Mouse (Mus musculus) CH12.LX (cell line): ENCODE measurements around the gene Paf1. TPM values are rescaled to one million over a fixed set of nuclear protein-coding genes. Genes with fewer than 3 reads are reported as not detected.

Experiments used
- DNase-seq: peaks from one replicate; pipeline ENCODE4 v3.0.0-alpha.2; 2013; ENCODE audit errors: extremely low read depth
- H3K27ac ChIP-seq: 2 replicates; pipeline ENCODE4 v1.5.1; 2012; ENCODE audit warnings: low read depth, mild to moderate bottlenecking, control low read depth, moderate library complexity; ENCODE audit not compliant: insufficient read depth
- H3K27me3 ChIP-seq: replicated peaks from 2 replicates; pipeline ENCODE3; 2012; ENCODE audit warnings: inconsistent platforms
- H3K36me3 ChIP-seq, 2 experiments: replicated peaks in 1 of 2; 2 replicates each; pipeline versions ENCODE3 to v1.6.1; 2012; ENCODE audit warnings: inconsistent platforms in 1 of 2, low read length in 1 of 2, mild to moderate bottlenecking in 1 of 2, mixed read lengths in 1 of 2, moderate library complexity in 1 of 2; ENCODE audit not compliant: control insufficient read depth in 1 of 2, insufficient read depth in 1 of 2
- H3K4me1 ChIP-seq, 2 experiments: 2 replicates each; pipeline ENCODE4 v1.6.1; 2012; ENCODE audit warnings: inconsistent platforms in 1 of 2, moderate library complexity in 1 of 2; ENCODE audit not compliant: insufficient read depth in 2 of 2, control insufficient read depth in 1 of 2
- H3K4me2 ChIP-seq: 2 replicates; pipeline ENCODE4 v1.6.1; 2012; ENCODE audit warnings: low read depth, mild to moderate bottlenecking, control low read depth; ENCODE audit not compliant: poor library complexity, insufficient read depth, severe bottlenecking
- H3K4me3 ChIP-seq, 3 experiments: fragments of 150-350 bp in 1 of 3; sonication (generic) in 1 of 3; replicated peaks in 1 of 3; 2 replicates each; pipeline versions ENCODE3 to v1.5.1; 2011 to 2012; ENCODE audit warnings: low read depth in 2 of 3, low read length in 2 of 3, mild to moderate bottlenecking in 2 of 3, moderate library complexity in 2 of 3, control low read depth in 1 of 3, improper control_type of control experiment in 1 of 3, inconsistent platforms in 1 of 3, mixed read lengths in 1 of 3; ENCODE audit not compliant: poor library complexity in 1 of 3
- H3K79me2 ChIP-seq: replicated peaks from 2 replicates; pipeline ENCODE4 v1.6.1; 2012; ENCODE audit warnings: mild to moderate bottlenecking, moderate library complexity; ENCODE audit not compliant: control insufficient read depth, poor library complexity, insufficient read depth, severe bottlenecking; ENCODE audit errors: extremely low read depth
- H3K9ac ChIP-seq: 2 replicates; pipeline ENCODE4 v1.6.1; 2012; ENCODE audit warnings: low read depth, mild to moderate bottlenecking, control low read depth, moderate library complexity; ENCODE audit not compliant: insufficient read depth
- H3K9me3 ChIP-seq: replicated peaks from 2 replicates; pipeline ENCODE3; 2012; ENCODE audit warnings: low read length, inconsistent platforms, mixed read lengths
- BHLHE40 ChIP-seq: IDR thresholded peaks from 2 replicates; pipeline ENCODE4 v1.6.1; 2011; ENCODE audit warnings: mild to moderate bottlenecking, low read depth, low read length, improper control_type of control experiment
- CHD1 ChIP-seq: IDR thresholded peaks from 2 replicates; pipeline ENCODE4 v1.6.1; 2012; ENCODE audit warnings: low read depth, low read length, improper control_type of control experiment, inconsistent platforms
- CTCF ChIP-seq, 2 experiments: IDR thresholded peaks in 1 of 2; conservative IDR thresholded peaks in 1 of 2; 2 replicates each; pipeline ENCODE4 v1.5.1; 2011 to 2012; ENCODE audit warnings: low read depth in 2 of 2, low read length in 2 of 2, improper control_type of control experiment in 1 of 2, inconsistent platforms in 1 of 2, mild to moderate bottlenecking in 1 of 2, moderate library complexity in 1 of 2
- ELF1 ChIP-seq: IDR thresholded peaks from 2 replicates; pipeline ENCODE4 v1.6.1; 2014; ENCODE audit warnings: low read depth, mild to moderate bottlenecking, inconsistent platforms, low read length, improper control_type of control experiment
- ETS1 ChIP-seq: conservative IDR thresholded peaks from 2 replicates; pipeline ENCODE4 v1.6.1; 2012; ENCODE audit warnings: low read depth, mild to moderate bottlenecking, inconsistent platforms, low read length, improper control_type of control experiment, moderate library complexity
- GABPA ChIP-seq: IDR thresholded peaks from 2 replicates; pipeline ENCODE4 v1.6.1; 2012; ENCODE audit warnings: low read depth, low read length, improper control_type of control experiment, inconsistent platforms; ENCODE audit not compliant: insufficient replicate concordance
- IRF4 ChIP-seq: IDR thresholded peaks from 2 replicates; pipeline ENCODE4 v1.6.1; 2014; ENCODE audit warnings: low read depth, mild to moderate bottlenecking, inconsistent platforms, low read length, improper control_type of control experiment
- JUND ChIP-seq: conservative IDR thresholded peaks from 2 replicates; pipeline ENCODE4 v1.6.1; 2011; ENCODE audit warnings: low read depth, low read length, improper control_type of control experiment
- MAX ChIP-seq: IDR thresholded peaks from 2 replicates; pipeline ENCODE4 v1.6.1; 2011; ENCODE audit warnings: low read length, improper control_type of control experiment
- MAZ ChIP-seq: IDR thresholded peaks from 2 replicates; pipeline ENCODE4 v1.6.1; 2012; ENCODE audit warnings: low read depth, mild to moderate bottlenecking, inconsistent platforms, low read length, improper control_type of control experiment, moderate library complexity
- MEF2A ChIP-seq: IDR thresholded peaks from 2 replicates; pipeline ENCODE4 v1.6.1; 2014; ENCODE audit warnings: low read depth, mild to moderate bottlenecking, inconsistent platforms, low read length, improper control_type of control experiment, borderline replicate concordance
- MXI1 ChIP-seq: IDR thresholded peaks from 2 replicates; pipeline ENCODE4 v1.6.1; 2011; ENCODE audit warnings: mild to moderate bottlenecking, low read depth, low read length, improper control_type of control experiment
- MYC ChIP-seq: IDR thresholded peaks from 2 replicates; pipeline ENCODE4 v1.6.1; 2011; ENCODE audit warnings: low read depth, mild to moderate bottlenecking, improper control_type of control experiment, low read length
- NRF1 ChIP-seq: IDR thresholded peaks from 2 replicates; pipeline ENCODE4 v1.6.1; 2014; ENCODE audit warnings: low read depth, mild to moderate bottlenecking, inconsistent platforms, low read length, improper control_type of control experiment, moderate library complexity
- POLR2A ChIP-seq: IDR thresholded peaks from 2 replicates; pipeline ENCODE4 v1.6.1; 2011; ENCODE audit warnings: low read depth, mild to moderate bottlenecking, improper control_type of control experiment, low read length
- RAD21 ChIP-seq: IDR thresholded peaks from 2 replicates; pipeline ENCODE4 v1.6.1; 2011; ENCODE audit warnings: low read depth, mild to moderate bottlenecking, low read length, improper control_type of control experiment, moderate library complexity
- RCOR1 ChIP-seq: conservative IDR thresholded peaks from 2 replicates; pipeline ENCODE4 v1.6.1; 2012; ENCODE audit warnings: low read depth, mild to moderate bottlenecking, inconsistent platforms, low read length, improper control_type of control experiment
- TBP ChIP-seq: conservative IDR thresholded peaks from 2 replicates; pipeline ENCODE4 v1.6.1; 2011; ENCODE audit warnings: low read depth, low read length, improper control_type of control experiment
- TCF12 ChIP-seq: IDR thresholded peaks from 2 replicates; pipeline ENCODE4 v1.6.1; 2014; ENCODE audit warnings: low read depth, mild to moderate bottlenecking, inconsistent platforms, low read length, improper control_type of control experiment
- UBTF ChIP-seq: IDR thresholded peaks from 2 replicates; pipeline ENCODE4 v1.6.1; 2012; ENCODE audit warnings: low read depth, mild to moderate bottlenecking, inconsistent platforms, low read length, improper control_type of control experiment, moderate library complexity
- USF1 ChIP-seq: IDR thresholded peaks from 2 replicates; pipeline ENCODE4 v1.6.1; 2014; ENCODE audit warnings: low read depth, mild to moderate bottlenecking, inconsistent platforms, low read length, improper control_type of control experiment
- ZC3H11A ChIP-seq: IDR thresholded peaks from 2 replicates; pipeline ENCODE4 v1.6.1; 2012; ENCODE audit warnings: low read depth, mild to moderate bottlenecking, inconsistent platforms, low read length, improper control_type of control experiment
- ZMIZ1 ChIP-seq: IDR thresholded peaks from 2 replicates; pipeline ENCODE4 v1.6.1; 2012; ENCODE audit warnings: low read depth, mild to moderate bottlenecking, inconsistent platforms, low read length, improper control_type of control experiment
- dilution Hi-C: fragments of 300-500 bp; cut with MboI; formaldehyde crosslinking; loops from 2 replicates; pipeline ENCODE4 v1.14.3; 2020; ENCODE audit warnings: low sequenced_read_pairs; ENCODE audit not compliant: extremely low pct_unique_long_range_greater_than_20kb, extremely low pct_ligation_motif_present
- in situ Hi-C: fragments of 300-500 bp; cut with MboI; formaldehyde crosslinking; loops from 3 replicates; pipeline ENCODE4 v1.14.3; 2019; ENCODE audit warnings: low sequenced_read_pairs, low pct_ligation_motif_present, low pct_unique_long_range_greater_than_20kb, mixed read lengths
- polyA plus RNA-seq: library from polyadenylated mRNA; unstranded; fragments of >175 nt; gene quantifications from 2 replicates; pipeline ENCODE4 v1.2.1, GENCODE M21; 2012; ENCODE audit warnings: low read depth; ENCODE audit not compliant: insufficient read length
- total RNA-seq, 2 experiments: library from RNA; depleted of rRNA; stranded (reverse); fragments of 300-350 nt in 1 of 2; fragments of >200 nt in 1 of 2; gene quantifications; 2 replicates each; pipeline ENCODE4 v1.2.3; 2012 to 2014

The Paf1 gene
- total and polyA plus RNA-seq, 3 experiments, result 42.2 to 105 (median 45.9) TPM

DNA sequence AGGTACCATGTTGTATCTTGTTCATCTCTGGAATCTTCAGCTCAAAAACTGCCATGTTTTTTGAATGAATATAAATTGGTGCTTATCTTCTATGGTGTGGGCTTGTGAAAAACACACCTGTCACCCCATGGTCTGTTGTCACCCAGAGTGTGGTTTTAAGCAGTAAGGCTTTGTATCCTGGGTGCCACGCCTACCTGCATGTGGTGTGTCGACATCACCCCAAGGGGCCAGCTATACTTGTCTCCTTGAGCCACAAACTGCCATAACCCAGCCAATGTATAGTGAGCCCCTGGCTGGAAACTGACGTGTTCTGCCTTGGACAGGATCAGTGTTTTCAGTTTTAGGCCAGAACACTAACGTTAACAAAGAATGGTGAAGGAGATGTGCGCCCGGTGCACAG is 8.6 kb upstream of the Paf1 start:
- Histone ChIP-seq H3K4me2 (no peak overlapping the region), H3K36me3 (peaks cover 13 to 32% of the 10 kb centered on the region in 2 experiments), H3K27me3 (no peaks in the 10 kb centered on the region), H3K27ac (no peak overlapping the region), H3K4me1 (peaks cover 35 to 70% of the 10 kb centered on the region in 2 experiments), H3K9me3 (no peaks in the 10 kb centered on the region), H3K4me3 (no peak overlapping the region), H3K9ac (no peak overlapping the region), H3K79me2 (no peaks in the 10 kb centered on the region)
- dilution Hi-C loops, result no loop called here
- DNase-seq, result no peak
- in situ Hi-C loops, result no loop called here
- TF ChIP-seq ELF1 (no peak), MYC (no peak), TBP (no peak), MAX (0 out of 2 replicates have a peak, but pooled peaks have one; percentile 26), MXI1 (0 out of 2 replicates have a peak, but pooled peaks have one; percentile 27), ZMIZ1 (no peak), MEF2A (no peak), USF1 (no peak), CTCF (conservative IDR thresholded peaks at IDR 0.05 in 1 of 2, IDR thresholded peaks at IDR 0.05 in 1 of 2; ENCODE audit: low read depth in 2 of 2, low read length in 2 of 2) (no peak), ETS1 (no peak), MAZ (no peak)

DNA sequence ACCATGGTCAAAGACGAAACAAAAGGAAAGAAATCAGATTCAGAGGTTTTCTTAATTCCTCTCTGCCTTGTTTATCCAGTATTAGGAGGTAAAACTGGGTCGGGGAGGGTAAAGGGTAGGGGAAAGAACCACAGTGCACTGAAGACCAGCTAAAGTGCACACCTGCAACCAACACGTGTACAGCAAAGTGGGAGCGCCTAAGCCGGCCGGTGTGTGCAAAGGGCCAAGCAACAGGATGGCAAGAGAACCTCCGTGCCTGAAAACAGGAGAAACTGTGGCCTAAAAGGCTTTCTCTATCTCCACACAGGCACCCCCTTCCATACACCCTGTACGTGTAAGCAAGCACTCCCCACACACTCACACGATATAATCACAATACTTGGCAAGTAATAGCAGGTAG is 7.6 kb upstream of the Paf1 start:
- Histone ChIP-seq H3K9me3 (no peaks in the 10 kb centered on the region), H3K9ac (no peak overlapping the region), H3K27me3 (no peaks in the 10 kb centered on the region), H3K4me3 (no peak overlapping the region), H3K36me3 (peaks cover 23 to 41% of the 10 kb centered on the region in 2 experiments), H3K4me2 (no peak overlapping the region), H3K27ac (no peak overlapping the region), H3K4me1 (peaks cover 35 to 62% of the 10 kb centered on the region in 2 experiments), H3K79me2 (no peaks in the 10 kb centered on the region)
- DNase-seq, result no peak
- in situ Hi-C loops, result no loop called here
- TF ChIP-seq RAD21 (no peak), RCOR1 (no peak), JUND (no peak), GABPA (no peak), UBTF (no peak), IRF4 (no peak), CHD1 (no peak), TCF12 (no peak), POLR2A (no peak), NRF1 (no peak), CTCF (conservative IDR thresholded peaks at IDR 0.05 in 1 of 2, IDR thresholded peaks at IDR 0.05 in 1 of 2; ENCODE audit: low read depth in 2 of 2, low read length in 2 of 2) (no peak), BHLHE40 (no peak), ETS1 (no peak), MAX (no peak), ZC3H11A (no peak)
- dilution Hi-C loops, result no loop called here
